Mouse (Mus musculus) hindbrain, embryonic 10.5 days (tissue): Measurements from ENCODE around the gene Dgkd. TPM values are rescaled to one million over a fixed set of nuclear protein-coding genes. Genes with fewer than 3 reads are reported as not detected.

Experiments
- DNase-seq: peaks from one replicate; pipeline ENCODE4 v3.0.0-alpha.2; 2017; ENCODE audit warnings: low spot score
- H3K27ac ChIP-seq: fragments of 300-500 bp; sonication (generic); 2 replicates; pipeline ENCODE4 v1.5.1; 2016; ENCODE audit warnings: mild to moderate bottlenecking, moderate library complexity
- H3K27me3 ChIP-seq: fragments of 300-500 bp; sonication (generic); 2 replicates; pipeline ENCODE4 v1.6.1; 2016; ENCODE audit warnings: mild to moderate bottlenecking; ENCODE audit not compliant: poor library complexity, insufficient read depth, severe bottlenecking
- H3K36me3 ChIP-seq: fragments of 300-500 bp; sonication (generic); 2 replicates; pipeline ENCODE4 v1.6.1; 2016; ENCODE audit warnings: mild to moderate bottlenecking, moderate library complexity
- H3K4me1 ChIP-seq: fragments of 300-500 bp; sonication (generic); replicated peaks from 2 replicates; pipeline ENCODE4 v1.6.1; 2016; ENCODE audit warnings: mild to moderate bottlenecking
- H3K4me3 ChIP-seq: fragments of 300-500 bp; sonication (generic); 2 replicates; pipeline ENCODE4 v1.5.1; 2016; ENCODE audit warnings: mild to moderate bottlenecking, moderate library complexity
- H3K9me3 ChIP-seq: fragments of 300-500 bp; sonication (generic); 2 replicates; pipeline ENCODE4 v1.6.1; 2016; ENCODE audit warnings: mild to moderate bottlenecking, moderate library complexity
- whole genome bisulfite sequencing: fragments of 180-500 bp; shearing (Covaris S2); methylation state at CpG from one replicate; pipeline ENCODE4 v1.1.7; 2016; 5-methylcytosine and 5-hydroxymethylcytosine counted together
- polyA plus RNA-seq: library from polyadenylated mRNA; unstranded; fragments of >200 nt; fragmentation: Nextera tagmentation; extraction: Ambion mirVana; gene quantifications from 2 replicates; pipeline ENCODE4 v1.2.1, GENCODE M21; 2016

Gene Dgkd
- polyA plus RNA-seq, 1 experiment from 2014 or later, result 33.6 TPM

- WGBS, result 85% methylated on average over 2 of the region's 2 CpGs
- Histone ChIP-seq H3K27me3 (no peaks in the 10 kb centered on the region), H3K36me3 (peaks cover 70% of the 10 kb centered on the region), H3K4me1 (peaks cover 9% of the 10 kb centered on the region; the same call in 1 of the 2 replicates), H3K9me3 (no peaks in the 10 kb centered on the region), H3K4me3 (no peak overlapping the region), H3K27ac (no peak overlapping the region)
- no peak for DNase-seq
Measured at GRCm38 (mm10) chr1:87961459-87962167, 108.5 kb downstream of the Dgkd start.

DNA sequence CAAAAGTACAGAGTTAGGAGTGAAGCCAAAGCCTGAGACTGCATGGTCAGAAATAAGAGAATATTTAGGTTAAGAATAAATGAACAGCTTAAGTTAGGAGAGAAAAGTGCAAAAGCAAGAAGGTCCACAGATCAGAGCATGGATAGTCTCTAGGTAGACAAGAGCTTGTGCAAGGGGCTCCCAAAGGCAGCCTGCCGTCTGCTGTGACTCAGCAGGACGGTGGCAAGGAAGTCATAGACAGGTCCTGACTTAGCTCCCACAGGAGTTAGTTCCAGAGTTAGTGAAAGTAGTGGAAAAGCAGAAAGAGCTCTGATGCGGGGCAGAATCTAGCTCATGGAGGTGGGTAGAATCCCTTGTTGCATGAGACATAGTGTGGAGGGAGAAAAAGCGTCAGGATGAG is 117.3 kb downstream of the Dgkd start:
- WGBS, result 89% methylated on average over 4 of the region's 4 CpGs
- H3K4me1 ChIP-seq, result no peaks in the 10 kb centered on the region
- H3K27me3 ChIP-seq, result no peaks in the 10 kb centered on the region
- H3K4me3 ChIP-seq, result no peak overlapping the region
- H3K36me3 ChIP-seq, result peaks cover 68% of the 10 kb centered on the region
- DNase-seq, result no peak
- no peak overlapping the region for H3K27ac ChIP-seq
- no peaks in the 10 kb centered on the region for H3K9me3 ChIP-seq

DNA sequence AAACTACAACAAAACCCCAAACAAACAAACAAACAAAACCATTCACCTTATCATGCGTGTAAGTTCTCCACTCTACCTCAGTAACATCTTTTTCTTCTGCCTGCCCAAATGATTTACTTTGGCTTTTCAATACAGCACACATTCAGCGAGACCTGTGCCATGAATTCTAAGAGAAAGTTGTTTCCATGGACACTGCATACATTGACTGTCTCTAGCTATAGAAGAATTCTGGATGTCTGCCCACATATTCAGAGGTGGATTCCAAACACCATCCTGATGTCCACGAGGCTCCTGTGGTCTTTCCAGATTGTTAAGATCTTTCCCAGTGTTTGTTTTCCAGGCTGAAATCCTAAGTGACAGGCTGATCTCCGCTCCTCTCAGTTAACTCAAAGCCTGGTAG is 129.2 kb downstream of the Dgkd start:
- no peak overlapping the region for H3K4me3 ChIP-seq
- no peak for DNase-seq
- no peaks in the 10 kb centered on the region for H3K9me3 ChIP-seq
- no peaks in the 10 kb centered on the region for H3K4me1 ChIP-seq
- WGBS, result 91% methylated on average over 4 of the region's 4 CpGs
- H3K27ac ChIP-seq, result no peak overlapping the region
- H3K27me3 ChIP-seq, result no peaks in the 10 kb centered on the region
- H3K36me3 ChIP-seq, result peaks cover 98% of the 10 kb centered on the region

DNA sequence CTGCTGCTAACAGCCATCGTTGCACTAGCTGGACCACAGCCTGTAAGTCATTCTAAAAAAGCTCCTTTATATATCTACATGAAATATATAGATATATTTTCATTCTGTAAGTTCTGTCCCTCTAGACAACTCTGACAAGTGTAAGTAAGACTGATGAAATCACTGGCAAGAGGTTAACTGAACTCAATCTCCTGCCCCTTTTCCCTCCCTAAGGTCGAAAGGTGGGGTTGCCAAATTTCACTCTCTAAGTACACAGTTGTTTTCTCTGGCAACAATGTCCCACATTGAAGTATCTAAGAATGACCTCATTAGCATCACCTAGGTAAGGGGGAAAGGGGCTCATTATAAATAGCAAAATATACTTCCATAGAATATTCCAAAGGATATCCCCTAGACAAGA is 139.6 kb downstream of the Dgkd start:
- WGBS, result 94% methylated on average over 2 of the region's 2 CpGs
- Histone ChIP-seq H3K4me3 (no peak overlapping the region), H3K27ac (no peak overlapping the region), H3K9me3 (no peaks in the 10 kb centered on the region), H3K4me1 (no peaks in the 10 kb centered on the region), H3K27me3 (no peaks in the 10 kb centered on the region), H3K36me3 (peaks cover 95% of the 10 kb centered on the region)
- no peak for DNase-seq

Other genes with a start within 250 kb of the Dgkd start
- 3.2 and 6.2 TPM in 2 replicates for gene Inpp5d, start 233.0 kb upstream of the Dgkd start, polyA plus RNA-seq
- gene Atg16l1, start 97.4 kb upstream of the Dgkd start, polyA plus RNA-seq, result 36.5 and 41.2 TPM in 2 replicates
- 2.5 and 3.3 TPM in 2 replicates for gene Sag, start 49.6 kb upstream of the Dgkd start, polyA plus RNA-seq
- 27.5 and 30.2 TPM in 2 replicates for gene Usp40, start 155.3 kb downstream of the Dgkd start, polyA plus RNA-seq
- not detected in 2 replicates for gene Ugt1a10, start 202.1 kb downstream of the Dgkd start, polyA plus RNA-seq
- gene Ugt1a9, start 217.5 kb downstream of the Dgkd start, polyA plus RNA-seq, result not detected in 2 replicates
- not detected in 2 replicates for gene Ugt1a8, start 234.5 kb downstream of the Dgkd start, polyA plus RNA-seq
- 0.61 and 1.1 TPM in 2 replicates for gene Ugt1a7c, start 241.8 kb downstream of the Dgkd start, polyA plus RNA-seq
- gene Ugt1a6b, start 250.0 kb downstream of the Dgkd start, polyA plus RNA-seq, result not detected in 2 replicates